Mouse (Mus musculus) hindbrain, embryonic 14.5 days (tissue): ENCODE results near the gene Rnf150. TPM values are rescaled to one million over a fixed set of nuclear protein-coding genes. Genes with fewer than 3 reads are reported as not detected.

Experiments
- polyA plus RNA-seq: library from polyadenylated mRNA; unstranded; fragments of >200 nt; fragmentation: Nextera tagmentation; extraction: Ambion mirVana; gene quantifications from 2 replicates; pipeline ENCODE4 v1.2.1, GENCODE M21; 2014

Rnf150 gene
- polyA plus RNA-seq, 1 experiment from 2014 or later = 2.3 TPM

Other genes starting within 250 kb of the Rnf150 start
- gene Zfp330, start 89.2 kb upstream of the Rnf150 start, polyA plus RNA-seq = 80.5 and 81.9 TPM in 2 replicates